Mouse (Mus musculus) forebrain, embryonic 10.5 days (tissue): ENCODE measurements at regions not wholly inside any gene's neighbourhood (a gene's known extent, or its start where the extent isn't known, plus 50 kb on each side); places are given as distances from the start of the nearest gene placed in this dataset.

ENCODE experiments used
- DNase-seq: peaks from one replicate; pipeline ENCODE4 v3.0.0-alpha.2; 2017; ENCODE audit warnings: low spot score; ENCODE audit errors: extremely low spot score
- H3K27ac ChIP-seq: fragments of 300-500 bp; sonication (generic); 2 replicates; pipeline ENCODE4 v1.5.1; 2016; ENCODE audit warnings: mild to moderate bottlenecking
- H3K27me3 ChIP-seq: fragments of 300-500 bp; sonication (generic); 2 replicates; pipeline ENCODE4 v1.6.1; 2016; ENCODE audit warnings: mild to moderate bottlenecking; ENCODE audit not compliant: poor library complexity, severe bottlenecking
- H3K36me3 ChIP-seq: fragments of 300-500 bp; sonication (generic); replicated peaks from 2 replicates; pipeline ENCODE4 v1.6.1; 2016; ENCODE audit warnings: mild to moderate bottlenecking, moderate library complexity
- H3K4me1 ChIP-seq: fragments of 300-500 bp; sonication (generic); 2 replicates; pipeline ENCODE4 v1.6.1; 2016
- H3K4me3 ChIP-seq: fragments of 300-500 bp; sonication (generic); 2 replicates; pipeline ENCODE4 v1.5.1; 2016; ENCODE audit warnings: mild to moderate bottlenecking, moderate library complexity
- H3K9me3 ChIP-seq: fragments of 300-500 bp; sonication (generic); 2 replicates; pipeline ENCODE4 v1.6.1; 2016; ENCODE audit warnings: mild to moderate bottlenecking, moderate library complexity
- WGBS: fragments of 180-500 bp; shearing (Covaris S2); methylation state at CpG from one replicate; pipeline ENCODE4 v1.1.7; 2016; 5-methylcytosine and 5-hydroxymethylcytosine counted together

- no peaks in the 10 kb centered on the region for H3K27me3 ChIP-seq
- WGBS, result 92% methylated on average over 10 of the region's 10 CpGs
Observed at GRCm38 (mm10) chr3:39674927-39675326, 788.2 kb downstream of the Fat4 start.

GRCm38 (mm10) chr3:39705610-39706009 lies 818.9 kb downstream of the Fat4 start:
- Histone ChIP-seq H3K4me1 (no peaks in the 10 kb centered on the region), H3K27me3 (no peaks in the 10 kb centered on the region), H3K36me3 (no peaks in the 10 kb centered on the region), H3K27ac (no peak overlapping the region), H3K9me3 (peaks cover 11% of the 10 kb centered on the region), H3K4me3 (no peak overlapping the region)
- WGBS, result 85% methylated on average over 1 of the region's 1 CpGs
- DNase-seq, result no peak

More at GRCm38 (mm10) chr3:39674927-39675326, 788.2 kb downstream of the Fat4 start:
- no peak overlapping the region for H3K27ac ChIP-seq
- no peaks in the 10 kb centered on the region for H3K9me3 ChIP-seq
- no peak for DNase-seq
- no peak overlapping the region for H3K4me3 ChIP-seq
- no peaks in the 10 kb centered on the region for H3K36me3 ChIP-seq
- H3K4me1 ChIP-seq, result no peaks in the 10 kb centered on the region; the same call in 1 of the 2 replicates

DNA sequence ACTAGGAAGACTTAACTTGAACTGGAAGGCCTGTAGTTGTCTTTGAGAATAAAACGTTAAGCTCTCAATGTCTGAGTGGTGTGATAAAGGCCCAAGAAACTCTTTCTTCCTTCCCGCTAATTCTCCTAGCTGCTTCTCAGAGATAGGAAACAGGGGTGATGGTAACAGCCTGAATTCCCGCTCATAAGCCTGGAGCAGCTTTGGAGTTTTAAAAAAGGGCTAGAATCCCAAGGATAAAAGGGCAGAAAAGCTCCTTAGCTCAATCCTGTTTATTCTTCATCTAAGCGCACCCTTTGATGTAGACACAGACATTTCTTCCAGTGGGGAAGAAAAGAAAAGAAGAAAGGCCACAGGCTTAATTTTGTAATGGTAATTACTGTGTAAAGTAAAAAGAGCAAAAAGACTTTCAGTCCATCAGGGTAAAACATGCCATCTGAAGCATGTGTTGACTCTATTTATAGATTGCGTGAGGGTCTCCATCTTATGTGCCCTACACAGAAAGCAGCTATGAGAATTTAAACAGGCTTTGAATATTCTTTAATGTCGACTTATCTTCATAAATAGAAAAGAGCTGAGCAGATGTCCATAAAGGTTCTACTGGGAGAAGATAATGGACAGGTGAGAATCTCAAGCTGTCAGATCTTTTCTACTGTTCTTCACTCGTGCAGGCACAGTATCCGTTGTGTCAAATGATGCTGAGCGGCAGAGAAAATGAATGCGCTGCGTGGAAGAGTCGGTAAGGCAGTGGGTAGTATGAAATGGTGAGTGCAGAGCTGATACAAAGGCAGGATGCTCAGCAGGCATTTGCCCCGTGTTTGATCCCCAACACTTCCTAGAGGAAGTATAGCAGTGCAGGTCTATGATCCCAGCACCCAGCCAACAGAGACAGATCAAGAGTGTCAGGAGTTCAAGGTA lies 818.0 kb upstream of the Intu start:
- Histone ChIP-seq H3K36me3 (no peaks in the 10 kb centered on the region), H3K27me3 (no peaks in the 10 kb centered on the region), H3K9me3 (no peaks in the 10 kb centered on the region), H3K4me3 (no peak overlapping the region), H3K27ac (peak overlapping the region; percentile 74; the same call in 1 of the 2 replicates), H3K4me1 (peaks cover 23% of the 10 kb centered on the region)
- no peak for DNase-seq
- 57% methylated on average over 13 of the region's 13 CpGs for WGBS

DNA sequence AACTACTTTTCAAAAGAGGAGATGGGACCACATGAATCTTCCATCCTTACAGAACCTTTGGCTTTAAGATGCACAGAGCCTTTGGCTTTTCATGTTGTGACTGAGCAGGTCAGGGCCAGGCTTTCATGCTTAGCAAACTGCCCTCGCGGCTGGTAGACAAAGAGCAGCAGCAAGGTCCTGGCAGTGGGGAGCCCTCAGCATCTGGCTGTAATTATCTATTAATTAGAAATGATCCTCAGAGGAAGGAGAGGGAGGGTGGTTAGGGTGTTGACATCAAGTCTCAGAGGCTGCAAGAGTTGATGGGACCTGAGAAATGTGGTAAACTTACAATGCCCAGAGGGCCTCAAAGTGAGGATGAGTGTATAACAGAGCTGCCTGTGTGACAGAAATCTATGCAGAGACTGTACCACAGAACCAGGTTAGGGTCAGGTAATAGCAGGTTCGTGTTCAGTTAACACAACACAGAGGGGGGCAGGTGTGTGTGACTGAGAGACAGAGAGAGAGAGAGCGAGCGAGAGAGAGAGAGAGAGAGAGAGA lies 817.0 kb upstream of the Intu start:
- peak overlapping the region; percentile 74 for H3K27ac ChIP-seq

GRCm38 (mm10) chr3:39718946-39719545 lies 812.0 kb upstream of the Intu start:
- WGBS, result 77% methylated on average over 11 of the region's 11 CpGs
- H3K36me3 ChIP-seq, result no peaks in the 10 kb centered on the region
- no peak for DNase-seq
- H3K4me3 ChIP-seq, result no peak overlapping the region
- no peak overlapping the region for H3K27ac ChIP-seq
- peaks cover 6% of the 10 kb centered on the region for H3K4me1 ChIP-seq
- no peaks in the 10 kb centered on the region for H3K27me3 ChIP-seq
- no peaks in the 10 kb centered on the region for H3K9me3 ChIP-seq

More for the DNA sequence above, 817.0 kb upstream of the Intu start:
- H3K9me3 ChIP-seq, result no peaks in the 10 kb centered on the region
- no peak for DNase-seq
- no peak overlapping the region for H3K4me3 ChIP-seq
- H3K27me3 ChIP-seq, result no peaks in the 10 kb centered on the region
- peaks cover 23% of the 10 kb centered on the region for H3K4me1 ChIP-seq
- WGBS, result 51% methylated on average over 5 of the region's 5 CpGs
- no peaks in the 10 kb centered on the region for H3K36me3 ChIP-seq

DNA sequence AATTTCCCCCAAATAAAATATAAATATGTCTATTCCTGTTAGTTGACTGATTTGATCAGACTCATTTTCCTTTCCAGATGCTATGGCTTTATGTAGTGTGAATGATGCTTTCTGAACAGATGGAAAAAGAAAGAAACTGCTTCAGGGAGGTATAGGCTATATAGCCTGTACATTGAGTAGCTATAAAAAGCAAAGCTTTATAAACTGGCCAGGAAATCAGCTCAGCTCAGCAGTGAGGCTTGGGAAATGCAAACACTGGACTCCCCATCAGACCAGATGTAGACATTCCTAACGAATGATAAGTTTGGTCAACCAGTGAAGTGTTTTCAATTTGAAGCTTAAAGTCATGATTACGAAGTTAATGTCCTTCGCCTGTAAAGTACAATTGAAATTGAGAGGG lies 805.3 kb upstream of the Intu start:
- no peak overlapping the region for H3K27ac ChIP-seq
- H3K9me3 ChIP-seq, result no peaks in the 10 kb centered on the region
- no peak overlapping the region for H3K4me3 ChIP-seq
- DNase-seq, result no peak
- WGBS, result 88% methylated on average over 3 of the region's 3 CpGs
- H3K4me1 ChIP-seq, result no peaks in the 10 kb centered on the region
- no peaks in the 10 kb centered on the region for H3K36me3 ChIP-seq
- H3K27me3 ChIP-seq, result no peaks in the 10 kb centered on the region

DNA sequence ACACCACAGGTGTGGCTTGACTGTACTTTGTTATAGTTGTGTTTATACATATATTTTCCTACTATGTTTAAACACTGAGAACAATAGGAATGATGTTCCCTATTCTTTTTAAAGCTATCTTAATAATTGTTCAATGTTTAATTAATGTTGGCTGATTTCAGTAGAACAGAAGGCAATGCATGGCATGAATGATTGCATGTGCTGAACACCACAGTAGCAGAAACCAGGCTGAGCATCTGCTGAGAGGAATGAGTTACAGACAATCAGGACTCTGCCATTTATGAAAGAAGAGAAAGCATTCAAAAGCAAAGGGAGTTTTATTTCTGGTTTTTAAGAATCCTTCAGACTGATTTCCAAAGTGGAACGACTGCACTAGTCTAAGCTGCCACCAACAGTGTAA lies 794.4 kb upstream of the Intu start:
- no peaks in the 10 kb centered on the region for H3K27me3 ChIP-seq
- H3K4me3 ChIP-seq, result no peak overlapping the region
- H3K4me1 ChIP-seq, result no peaks in the 10 kb centered on the region
- no peaks in the 10 kb centered on the region for H3K9me3 ChIP-seq
- no peak for DNase-seq
- WGBS, result 68% methylated on average over 1 of the region's 1 CpGs
- no peaks in the 10 kb centered on the region for H3K36me3 ChIP-seq
- no peak overlapping the region for H3K27ac ChIP-seq

DNA sequence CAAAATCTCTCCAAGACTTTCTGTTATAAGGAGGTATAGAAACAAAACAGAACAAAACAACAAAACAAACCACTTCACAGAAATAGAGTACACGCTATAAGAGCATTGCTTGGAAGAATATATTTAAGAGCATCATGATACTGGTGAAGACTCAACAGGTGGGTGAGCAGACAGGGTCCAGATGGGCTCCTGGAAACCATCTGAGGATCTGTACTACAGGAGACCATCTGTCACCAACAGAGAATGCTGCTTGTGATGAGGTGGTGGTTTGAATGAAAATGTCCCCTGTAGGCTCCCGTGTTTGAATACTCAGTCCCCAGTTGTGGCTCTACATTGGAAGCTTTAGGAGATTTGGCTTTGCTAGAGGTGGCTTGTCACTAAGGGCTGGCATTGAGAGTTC lies 785.1 kb upstream of the Intu start:
- Histone ChIP-seq H3K27me3 (no peaks in the 10 kb centered on the region), H3K36me3 (no peaks in the 10 kb centered on the region), H3K4me3 (no peak overlapping the region), H3K9me3 (no peaks in the 10 kb centered on the region), H3K4me1 (no peaks in the 10 kb centered on the region), H3K27ac (no peak overlapping the region)
- 88% methylated on average over 2 of the region's 2 CpGs for WGBS
- DNase-seq, result no peak

- Histone ChIP-seq H3K36me3 (no peaks in the 10 kb centered on the region), H3K4me3 (no peak overlapping the region), H3K27me3 (no peaks in the 10 kb centered on the region), H3K9me3 (no peaks in the 10 kb centered on the region), H3K4me1 (no peaks in the 10 kb centered on the region), H3K27ac (no peak overlapping the region)
- no peak for DNase-seq
- 95% methylated on average over 6 of the region's 6 CpGs for WGBS
Observed at GRCm38 (mm10) chr3:39768981-39769568, 762.0 kb upstream of the Intu start.

GRCm38 (mm10) chr3:39776278-39777039 lies 754.6 kb upstream of the Intu start:
- Histone ChIP-seq H3K27me3 (no peaks in the 10 kb centered on the region), H3K27ac (no peak overlapping the region), H3K9me3 (no peaks in the 10 kb centered on the region), H3K4me1 (peaks cover 13% of the 10 kb centered on the region), H3K36me3 (no peaks in the 10 kb centered on the region), H3K4me3 (no peak overlapping the region)
- DNase-seq, result no peak
- 91% methylated on average over 7 of the region's 7 CpGs for WGBS

DNA sequence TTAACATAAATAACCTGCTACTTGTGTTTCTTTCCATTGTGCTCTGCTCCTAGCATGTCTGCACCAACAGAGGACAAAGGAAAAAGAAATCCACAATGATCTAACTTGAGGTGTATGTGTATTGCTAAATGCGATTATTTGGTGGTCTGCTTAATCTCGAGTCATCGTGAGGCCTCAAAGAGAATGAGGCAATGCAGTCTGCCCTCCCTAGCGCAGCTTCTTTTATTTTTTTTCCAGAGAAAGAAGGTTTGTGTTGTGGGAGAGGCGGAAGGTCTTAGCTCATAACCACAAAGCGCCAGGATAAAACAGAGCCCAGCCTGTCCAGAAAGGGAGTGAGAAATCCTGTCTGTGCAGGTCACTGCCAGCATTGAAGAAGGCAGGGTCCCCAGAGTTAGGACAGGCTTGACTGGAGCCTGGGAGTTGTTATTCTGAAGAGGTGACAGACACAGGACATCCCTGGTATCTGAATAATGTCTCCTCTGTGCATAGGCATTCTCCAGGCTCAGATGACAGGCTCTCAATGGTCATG lies 751.3 kb upstream of the Intu start:
- Histone ChIP-seq H3K27ac (peak overlapping the region; percentile 69), H3K27me3 (no peaks in the 10 kb centered on the region), H3K4me3 (no peak overlapping the region), H3K36me3 (no peaks in the 10 kb centered on the region), H3K9me3 (no peaks in the 10 kb centered on the region), H3K4me1 (peaks cover 20% of the 10 kb centered on the region)
- WGBS, result 75% methylated on average over 6 of the region's 6 CpGs
- no peak for DNase-seq

- Histone ChIP-seq H3K36me3 (no peaks in the 10 kb centered on the region), H3K9me3 (no peaks in the 10 kb centered on the region), H3K4me1 (peaks cover 20% of the 10 kb centered on the region), H3K4me3 (no peak overlapping the region), H3K27ac (peak overlapping the region; percentile 69), H3K27me3 (no peaks in the 10 kb centered on the region)
- DNase-seq, result no peak
- 74% methylated on average over 5 of the region's 5 CpGs for WGBS
Observed at GRCm38 (mm10) chr3:39780270-39780669, 750.8 kb upstream of the Intu start.
